ENCODE assay signal across 8 mouse cellular contexts in genomic region chr10:61978866-61979340, GRCm38 (mm10). TPM values are rescaled to one million over a fixed set of nuclear protein-coding genes. Genes with fewer than 3 reads are reported as not detected.
A peak's percentile ranks its signal among the peaks of the same experiment; 100 is the strongest.
DNase-seq lines count a peak whose midpoint lies in the region; ATAC-seq and TF ChIP-seq lines count a peak whose summit lies in the region.

Gene Col13a1, minus strand, starts transcription at chr10:61979108.

- peak within 1 kb of the TSS; percentile 49 for H3K4me3 ChIP-seq in heart, adult 2 months
- peak within 1 kb of the TSS; percentile 17; the same call in 1 of the 2 replicates for H3K4me3 ChIP-seq in cortical plate, adult 2 months (ENCODE audit: insufficient read depth, low read length)
- H3K4me3 ChIP-seq in heart, postnatal 0 days (ENCODE audit: low read depth, low read length), result peak within 1 kb of the TSS; percentile 59
- peak within 1 kb of the TSS; percentile 51 for H3K4me3 ChIP-seq in limb, embryonic 15.5 days
- peak within 1 kb of the TSS; percentile 41 for H3K4me3 ChIP-seq in neural tube, embryonic 13.5 days

- no peak for TF ChIP-seq EP300 in heart, adult 2 months (IDR thresholded peaks at IDR 0.05; ENCODE audit: insufficient read depth, low read depth, low read length)
- TF ChIP-seq EP300 in heart, postnatal 0 days (IDR thresholded peaks at IDR 0.05; ENCODE audit: low read depth), result no peak

- ATAC-seq in heart, postnatal 0 days (ENCODE audit: insufficient read depth, low read depth), result peak; percentile 41
- ATAC-seq in limb, embryonic 15.5 days (ENCODE audit: insufficient number of reproducible peaks, low FRiP score, low TSS enrichment, low read depth), result no peak
- no peak for ATAC-seq in neural tube, embryonic 13.5 days (ENCODE audit: low read depth)

- H3K79me2 ChIP-seq in heart, adult 2 months (replicated peaks; ENCODE audit: control insufficient read depth, insufficient read depth, low read length), result no peaks in the 10 kb centered on the region

- H3K27ac ChIP-seq in heart, adult 2 months, result no peak within 1 kb of the TSS
- no peak within 1 kb of the TSS for H3K27ac ChIP-seq in cortical plate, adult 2 months (ENCODE audit: insufficient read depth, low read length)
- H3K27ac ChIP-seq in heart, postnatal 0 days (ENCODE audit: low read depth), result no peak within 1 kb of the TSS
- H3K27ac ChIP-seq in limb, embryonic 15.5 days, result 0 out of 2 replicates have a peak within 1 kb of the TSS, but pooled peaks have one; percentile 22
- H3K27ac ChIP-seq in neural tube, embryonic 13.5 days (replicated peaks), result no peak within 1 kb of the TSS

- peak; percentile 14 to 38 for DNase-seq in heart, adult 2 months
- DNase-seq in heart, adult 8-10 months (ENCODE audit: low spot score), result no peak
- no peak for DNase-seq in heart, postnatal 0 days (ENCODE audit: low spot score)
- no peak for DNase-seq in layer of hippocampus, adult 9-11 months
- DNase-seq in cerebellum, adult 18-20 months, result no peak

- peak within 1 kb of the TSS; percentile 7 for H3K9ac ChIP-seq in heart, adult 2 months (ENCODE audit: low read depth, low read length)
- peak within 1 kb of the TSS; percentile 48 for H3K9ac ChIP-seq in heart, postnatal 0 days (replicated peaks; ENCODE audit: low read depth, low read length)
- peak within 1 kb of the TSS; percentile 33 for H3K9ac ChIP-seq in limb, embryonic 15.5 days
- H3K9ac ChIP-seq in neural tube, embryonic 13.5 days, result peak within 1 kb of the TSS; percentile 58

- under 1% methylated on average over 41 of the region's 41 CpGs for whole genome bisulfite sequencing in heart, adult 2 months
- WGBS in heart, postnatal 0 days, result 1% methylated on average over 41 of the region's 41 CpGs
- 0% methylated on average over 32 of the region's 41 CpGs for WGBS in limb, embryonic 15.5 days
- WGBS in neural tube, embryonic 13.5 days, result under 1% methylated on average over 41 of the region's 41 CpGs

- peaks cover 5% of the 10 kb centered on the region; the same call in 1 of the 2 replicates for H3K9me3 ChIP-seq in heart, postnatal 0 days (replicated peaks; ENCODE audit: control insufficient read depth, low read length)
- H3K9me3 ChIP-seq in limb, embryonic 15.5 days, result no peaks in the 10 kb centered on the region
- no peaks in the 10 kb centered on the region for H3K9me3 ChIP-seq in neural tube, embryonic 13.5 days

- H3K4me2 ChIP-seq in heart, postnatal 0 days (ENCODE audit: low read depth, low read length), result peak within 1 kb of the TSS; percentile 94
- peak within 1 kb of the TSS; percentile 94 for H3K4me2 ChIP-seq in limb, embryonic 15.5 days
- H3K4me2 ChIP-seq in neural tube, embryonic 13.5 days, result peak within 1 kb of the TSS; percentile 68

- 0 out of 2 replicates have a peak, but pooled peaks cover 2% of the 10 kb centered on the region for H3K27me3 ChIP-seq in heart, adult 2 months (ENCODE audit: control insufficient read depth, insufficient read depth, low read length)
- H3K27me3 ChIP-seq in heart, postnatal 0 days (ENCODE audit: control insufficient read depth, insufficient read depth, low read length), result peaks cover 45% of the 10 kb centered on the region
- peaks cover 50% of the 10 kb centered on the region for H3K27me3 ChIP-seq in limb, embryonic 15.5 days
- peaks cover 79% of the 10 kb centered on the region for H3K27me3 ChIP-seq in neural tube, embryonic 13.5 days

- no peaks in the 10 kb centered on the region for H3K4me1 ChIP-seq in heart, adult 2 months (ENCODE audit: control insufficient read depth, insufficient read depth, low read length)
- no peaks in the 10 kb centered on the region for H3K4me1 ChIP-seq in cortical plate, adult 2 months (ENCODE audit: control insufficient read depth, insufficient read depth, low read length)
- peaks cover 8% of the 10 kb centered on the region; the same call in 1 of the 2 replicates for H3K4me1 ChIP-seq in heart, postnatal 0 days (ENCODE audit: control insufficient read depth, insufficient read depth)
- H3K4me1 ChIP-seq in limb, embryonic 15.5 days, result peaks cover 37% of the 10 kb centered on the region
- H3K4me1 ChIP-seq in neural tube, embryonic 13.5 days (replicated peaks), result peaks cover 29% of the 10 kb centered on the region

- H3K36me3 ChIP-seq in heart, adult 2 months (ENCODE audit: control insufficient read depth, insufficient read depth, low read length), result no peaks in the 10 kb centered on the region
- H3K36me3 ChIP-seq in heart, postnatal 0 days (replicated peaks; ENCODE audit: control insufficient read depth, insufficient read depth, low read length), result no peaks in the 10 kb centered on the region
- no peaks in the 10 kb centered on the region for H3K36me3 ChIP-seq in limb, embryonic 15.5 days
- no peaks in the 10 kb centered on the region for H3K36me3 ChIP-seq in neural tube, embryonic 13.5 days

- no peak for TF ChIP-seq CTCF in heart, adult 2 months (IDR thresholded peaks at IDR 0.05)
- no peak for TF ChIP-seq CTCF in cortical plate, adult 2 months (IDR thresholded peaks at IDR 0.05; ENCODE audit: extremely low read depth, insufficient read depth, low read length)
- TF ChIP-seq CTCF in heart, postnatal 0 days (IDR thresholded peaks at IDR 0.05; ENCODE audit: low read depth), result no peak

- intact Hi-C loops in heart, adult 2 months (cut with DNase I), result loop anchor here (5.0 kb wide), 1 partner anchor 137 kb away; no protein-coding TSS in a partner anchor

- no peak for TF ChIP-seq POLR2A in heart, adult 2 months (IDR thresholded peaks at IDR 0.05; ENCODE audit: insufficient read depth, low read depth, low read length)
- no peak for TF ChIP-seq POLR2A in cortical plate, adult 2 months (IDR thresholded peaks at IDR 0.05; ENCODE audit: extremely low read depth, insufficient read depth, low read length)

RNA-seq across cellular contexts. Expression of gene Col13a1, which starts in this region (rescaled TPM):
- total RNA-seq in heart, adult 2 months (2021), result under 1 TPM; 0.34 to 0.45 TPM
- 0.43 and 0.44 TPM in 2 replicates for polyA plus RNA-seq in heart, adult 2 months (2012; rRNA removed)
- under 1 TPM; 0.49 to 0.72 (median 0.57) TPM for total RNA-seq in heart, adult 8-10 months (2022)
- 0.98 and 1.1 TPM in 2 replicates for polyA plus RNA-seq in cortical plate, adult 2 months (2012; rRNA removed)
- total RNA-seq in heart, postnatal 0 days (2014; rRNA removed; ENCODE audit: low replicate concordance), result 6.5 and 11.7 TPM in 2 replicates
- polyA plus RNA-seq in heart, postnatal 0 days (2015; fragmentation: Nextera tagmentation; extraction: Ambion mirVana), result 2.3 and 2.5 TPM in 2 replicates
- 8.2 and 9.1 TPM in 2 replicates for polyA plus RNA-seq in limb, embryonic 15.5 days (2015; fragmentation: Nextera tagmentation; extraction: Ambion mirVana)
- polyA plus RNA-seq in neural tube, embryonic 13.5 days (2015; fragmentation: Nextera tagmentation; extraction: Ambion mirVana), result 2.8 and 3.2 TPM in 2 replicates

Comparison
In these comparisons a context has a peak if more than half of its experiments do, and no peak if none do; other contexts are left out.
1. Peak in DNase-seq, H3K4me3 ChIP-seq and H3K9ac ChIP-seq in heart, adult 2 months; RNA of the gene not detected or under 1 TPM.
2. H3K9ac ChIP-seq: peak in every context shown above with its lines; median percentile 58 in neural tube, embryonic 13.5 days; 48 in heart, postnatal 0 days; 33 in limb, embryonic 15.5 days; 7 in heart, adult 2 months.